Mouse (Mus musculus): ENCODE results near the gene Rcan2.
"Not testable (repeated sequence)": the region's sequence is repeated elsewhere in the genome, so short reads cannot be mapped to it uniquely, and the experiment has no call there.

The Rcan2 gene

DNA sequence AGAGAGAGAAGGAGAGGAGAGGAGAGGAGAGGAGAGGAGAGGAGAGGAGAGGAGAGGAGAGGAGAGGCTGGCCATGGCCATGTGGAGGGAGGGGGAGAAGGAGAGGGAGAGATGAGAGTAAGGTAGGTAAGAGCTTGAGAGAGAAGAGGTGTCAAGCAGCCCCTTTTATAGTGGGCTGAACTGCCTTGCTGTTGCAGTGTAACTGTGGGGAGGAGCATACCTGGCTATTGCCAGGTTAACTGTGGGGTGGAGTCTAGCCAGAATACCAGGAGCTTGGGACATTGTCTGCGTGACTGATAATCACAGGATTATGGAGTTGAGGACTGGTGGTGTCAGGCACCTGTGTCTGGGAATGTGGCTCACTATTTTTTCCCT lies 24.2 kb downstream of the Rcan2 start:
- not testable (repeated sequence) for DNase-seq (ENCODE audit: low spot score)

DNA sequence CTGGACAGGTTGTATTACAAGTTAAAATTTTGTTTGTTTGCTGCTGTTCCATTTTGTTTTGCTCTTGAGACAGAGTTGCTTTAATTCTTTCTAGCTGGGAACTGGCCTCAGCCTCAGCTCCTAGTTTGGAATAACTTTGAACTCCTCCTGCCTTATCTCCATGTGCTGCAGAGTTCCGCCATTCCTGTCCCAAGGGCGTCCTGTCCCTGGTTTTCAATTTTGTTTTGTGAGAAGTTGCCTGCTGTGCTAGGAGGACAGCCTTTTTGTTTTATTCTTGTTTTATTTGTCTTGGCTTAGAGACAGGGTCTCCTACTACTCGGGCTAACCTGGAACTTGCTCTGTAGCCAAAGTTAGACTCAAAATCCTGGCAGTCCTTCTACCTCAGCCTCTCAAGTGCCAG lies 26.1 kb downstream of the Rcan2 start:
- no peak for DNase-seq (ENCODE audit: low spot score)

DNA sequence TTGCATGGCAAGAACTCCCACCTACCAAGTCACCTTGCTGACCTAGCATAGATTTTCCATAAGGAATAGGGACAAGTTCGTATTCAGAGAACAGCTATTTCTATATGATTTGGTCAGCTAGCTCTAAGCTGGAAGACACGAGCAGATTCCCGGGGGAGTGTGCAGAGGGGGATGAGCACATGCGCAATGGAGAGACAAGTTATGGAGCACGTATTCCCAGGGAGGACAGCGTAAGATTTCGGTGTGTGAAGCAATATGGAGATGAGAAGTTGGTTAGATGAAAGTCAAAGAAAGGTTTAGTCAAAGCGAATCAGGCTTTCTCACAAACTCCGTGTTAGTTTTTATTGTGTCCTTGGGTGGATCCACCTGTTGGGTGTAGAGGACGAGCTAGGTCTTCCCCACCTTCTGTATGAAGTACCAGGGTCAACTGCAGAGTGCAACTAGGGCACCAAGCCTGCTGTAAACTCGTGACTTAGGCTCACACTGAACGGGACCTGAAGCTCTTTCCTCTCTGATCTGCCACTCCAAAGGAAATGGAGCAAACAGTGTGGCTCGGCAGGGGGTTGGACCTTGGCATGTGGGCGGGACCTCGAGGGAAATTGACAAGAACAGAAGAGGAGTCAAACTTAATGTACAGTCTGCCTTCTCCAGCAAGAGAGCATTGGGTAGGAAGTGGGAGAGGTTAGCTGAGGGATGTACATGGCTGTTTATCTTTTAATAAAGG lies 31.4 kb downstream of the Rcan2 start:
- DNase-seq (ENCODE audit: low spot score), result no peak

DNA sequence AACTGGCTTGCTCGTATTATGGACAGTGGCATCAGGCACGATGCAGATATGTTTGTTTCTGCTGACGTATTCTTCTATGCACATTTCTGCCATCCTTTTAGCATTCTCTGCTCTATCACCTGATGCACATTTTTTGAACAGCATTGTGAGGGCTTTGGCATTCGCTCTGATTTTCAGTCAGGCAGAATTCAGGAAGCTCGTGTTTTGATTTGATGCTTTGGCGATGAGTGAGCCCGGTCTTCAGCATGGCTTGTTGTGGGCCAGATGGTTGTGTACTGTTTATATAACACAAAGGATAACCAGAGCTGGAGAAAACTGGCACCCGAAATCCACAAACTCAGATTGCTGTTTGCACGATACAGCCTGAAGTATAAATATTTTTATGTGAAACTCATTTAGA lies 39.1 kb downstream of the Rcan2 start:
- DNase-seq (ENCODE audit: low spot score), result peak; percentile 40

DNA sequence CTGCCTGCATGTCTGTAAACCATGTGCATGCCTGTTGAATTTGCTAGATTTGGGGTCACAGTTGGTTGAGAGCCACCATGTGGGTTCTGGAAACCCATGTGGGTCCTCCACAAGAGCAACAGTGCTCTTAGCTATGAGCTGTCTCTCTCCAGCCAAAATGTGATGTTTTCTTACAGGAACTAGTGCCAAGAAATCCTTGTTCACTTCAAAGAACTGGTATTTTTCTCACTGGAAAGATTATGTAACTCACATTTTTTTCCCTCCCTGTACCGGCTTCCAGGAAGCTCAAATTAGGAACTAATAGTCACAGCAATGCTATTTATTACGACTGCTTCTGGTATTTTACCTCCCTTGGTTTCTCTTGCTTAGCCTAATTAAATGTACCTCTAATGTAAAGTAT lies 45.6 kb downstream of the Rcan2 start:
- no peak for DNase-seq (ENCODE audit: low spot score)

DNA sequence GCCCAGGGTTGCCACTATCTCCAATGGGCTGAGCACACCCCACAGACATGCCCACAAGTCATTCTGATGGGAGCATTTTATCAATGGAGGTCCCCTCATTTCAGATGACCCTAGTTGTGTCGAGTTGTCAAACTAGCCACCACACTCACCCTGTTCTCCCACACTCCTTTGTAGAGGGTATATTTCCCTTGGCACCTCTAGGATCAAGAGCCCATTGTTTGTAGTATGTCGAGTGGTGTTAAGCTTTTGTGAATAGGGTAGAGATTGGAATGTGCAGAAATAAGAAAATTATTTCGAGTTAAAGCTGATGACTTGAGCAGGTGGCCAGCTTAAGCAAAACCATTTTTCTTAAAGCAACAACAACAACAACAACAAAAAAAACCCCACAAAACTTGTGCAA lies 47.8 kb downstream of the Rcan2 start:
- no peak for DNase-seq (ENCODE audit: low spot score)

DNA sequence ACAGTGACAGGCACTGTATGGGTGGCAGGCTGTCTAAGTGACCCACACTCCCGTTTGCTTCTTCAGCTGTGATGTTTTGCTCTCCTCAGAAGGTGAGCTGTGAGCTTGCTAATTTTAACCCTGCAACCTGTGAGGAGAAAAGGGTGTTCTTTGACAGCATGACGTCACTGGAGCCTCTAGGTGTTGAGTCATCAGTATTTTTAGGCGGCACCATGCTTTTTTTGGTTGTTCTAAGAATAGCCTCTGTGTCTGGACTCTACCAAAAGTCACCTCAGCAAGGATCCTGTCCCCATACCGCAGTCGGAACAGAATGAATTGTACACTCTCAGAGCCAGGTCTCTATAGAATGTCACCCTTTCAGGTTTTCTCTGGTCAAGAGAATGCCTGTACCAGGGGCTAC lies 54.0 kb downstream of the Rcan2 start:
- no peak for DNase-seq (ENCODE audit: low spot score)

DNA sequence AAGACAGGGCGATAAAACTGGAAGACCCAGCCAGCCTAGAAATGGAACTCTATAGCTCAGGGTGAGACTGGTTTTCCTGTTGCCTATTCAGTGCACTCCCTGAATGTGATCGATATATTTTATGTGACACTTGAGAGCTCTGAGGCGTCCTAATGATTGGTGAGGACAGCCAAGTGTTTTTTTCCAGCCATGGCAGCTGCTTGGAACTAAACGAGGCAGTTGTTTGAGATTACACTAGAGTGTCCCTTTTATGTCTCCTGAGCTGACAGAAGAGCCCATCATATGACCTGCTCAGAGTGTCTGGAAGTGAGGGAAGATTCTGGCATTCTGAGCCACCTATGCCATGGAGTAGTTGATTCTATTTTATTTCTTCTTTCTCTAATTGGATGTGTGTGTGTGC lies 54.9 kb downstream of the Rcan2 start:
- DNase-seq (ENCODE audit: low spot score), result no peak

DNA sequence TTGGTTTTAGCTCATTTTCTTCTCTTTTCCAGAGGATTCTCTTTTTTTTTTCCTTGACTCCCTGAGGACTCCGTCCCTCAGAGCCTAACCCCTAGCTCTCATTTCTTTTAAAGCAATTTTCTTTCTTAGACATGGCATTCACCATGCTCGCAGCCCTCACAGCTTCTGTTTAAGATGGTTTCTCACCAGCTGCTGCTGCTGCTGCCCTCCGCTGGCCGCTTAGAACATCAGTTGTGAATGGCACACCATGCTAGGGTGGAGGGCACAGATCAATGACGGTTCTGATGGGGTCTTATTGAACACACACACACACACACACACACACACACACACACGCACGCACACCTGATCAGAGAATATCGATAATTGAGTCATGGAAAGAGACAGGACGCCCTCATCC lies 67.7 kb downstream of the Rcan2 start:
- DNase-seq (ENCODE audit: low spot score), result no peak

DNA sequence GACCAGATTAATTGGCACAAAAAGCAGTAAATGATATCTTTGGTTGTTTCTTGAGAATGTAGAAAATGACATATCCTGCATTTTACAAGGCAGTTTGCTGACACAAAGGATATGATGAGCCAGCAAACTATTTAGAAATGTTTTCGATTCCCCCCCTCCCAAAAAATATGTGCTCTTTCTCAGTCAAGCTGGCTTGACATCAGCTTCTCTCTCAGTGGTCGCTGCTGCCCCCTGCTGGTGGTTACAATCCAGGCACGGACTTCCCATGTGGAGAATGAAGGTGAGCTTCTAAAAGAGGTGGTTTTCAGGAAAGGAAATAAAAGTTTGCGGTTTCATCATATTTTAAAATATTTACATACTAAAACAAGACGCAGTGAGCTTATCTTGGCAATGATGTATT lies 68.5 kb downstream of the Rcan2 start:
- DNase-seq (ENCODE audit: low spot score), result peak; percentile 72

DNA sequence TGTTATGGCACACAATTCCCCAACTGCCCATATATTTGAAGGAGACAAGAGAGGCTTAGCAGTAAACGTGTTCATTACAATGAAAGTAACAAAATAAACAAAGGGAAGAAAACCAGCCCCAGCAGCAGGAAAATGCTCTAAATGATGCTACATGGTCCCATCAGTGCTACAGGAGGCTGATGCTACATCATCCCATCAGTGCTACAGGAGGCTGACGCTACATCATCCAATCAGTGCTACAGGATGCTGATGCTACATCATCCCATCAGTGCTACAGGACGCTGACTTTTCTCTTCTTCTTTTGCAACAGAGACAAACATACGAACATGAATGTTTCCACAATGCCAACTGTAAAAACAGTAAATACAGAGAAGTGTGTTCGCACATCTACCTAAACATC lies 73.3 kb downstream of the Rcan2 start:
- DNase-seq (ENCODE audit: low spot score), result no peak

DNA sequence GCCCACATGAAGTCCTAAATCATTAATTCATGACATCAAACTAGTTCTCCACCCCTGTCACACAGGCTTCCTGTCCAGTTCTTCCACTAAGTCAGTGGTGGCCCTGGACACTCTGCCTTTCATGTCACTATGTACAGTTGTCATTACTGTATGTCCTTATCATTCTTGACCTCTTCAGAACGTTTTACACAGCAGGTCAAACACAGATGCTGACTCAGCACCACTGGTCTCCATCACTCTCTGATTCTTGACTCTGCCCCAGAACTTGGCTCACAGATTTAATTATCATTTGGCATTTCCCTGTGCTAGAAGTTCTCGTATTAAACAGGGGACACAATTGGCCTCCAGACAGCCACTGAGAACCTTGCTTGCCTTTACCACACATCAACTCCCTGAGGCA lies 76.3 kb downstream of the Rcan2 start:
- no peak for DNase-seq (ENCODE audit: low spot score)

DNA sequence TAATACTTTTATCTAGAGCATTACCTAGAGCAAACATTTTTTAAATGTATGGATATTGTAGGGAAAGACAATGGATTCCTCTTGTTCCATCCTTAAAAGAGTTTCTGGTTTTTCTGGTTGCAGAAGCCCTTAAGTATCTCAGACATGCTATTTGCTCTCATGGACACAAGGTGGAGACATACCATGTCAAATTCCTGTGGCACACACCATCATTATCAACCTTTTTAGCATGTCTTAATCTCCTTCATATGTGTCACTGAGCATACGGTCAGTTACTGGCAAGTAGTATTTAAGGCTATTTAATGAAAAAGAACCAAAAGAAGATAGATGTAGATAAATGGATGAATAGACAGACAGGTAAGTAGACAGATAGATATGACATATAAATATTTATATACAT lies 81.9 kb downstream of the Rcan2 start:
- peak; percentile 43 for DNase-seq (ENCODE audit: low spot score)

DNA sequence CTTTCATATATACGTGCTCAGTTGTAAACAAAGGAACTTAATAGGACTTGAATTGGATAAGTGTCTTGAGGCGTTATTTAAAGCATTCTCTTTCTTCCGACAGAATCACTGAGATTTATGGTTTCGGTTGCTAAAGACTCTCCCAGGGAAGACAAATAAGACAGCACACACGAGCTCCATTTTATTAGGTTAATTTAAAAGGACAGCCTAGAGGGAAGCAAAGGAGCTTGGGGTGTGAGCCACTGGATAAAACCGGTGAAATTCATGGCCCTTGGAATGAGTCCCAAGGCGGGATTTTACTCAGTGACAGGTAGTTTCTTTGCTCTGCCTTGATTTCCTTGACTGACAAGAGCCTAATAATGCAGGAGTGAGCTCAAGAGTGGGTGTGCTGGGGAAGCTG lies 85.1 kb downstream of the Rcan2 start:
- no peak for DNase-seq (ENCODE audit: low spot score)

DNA sequence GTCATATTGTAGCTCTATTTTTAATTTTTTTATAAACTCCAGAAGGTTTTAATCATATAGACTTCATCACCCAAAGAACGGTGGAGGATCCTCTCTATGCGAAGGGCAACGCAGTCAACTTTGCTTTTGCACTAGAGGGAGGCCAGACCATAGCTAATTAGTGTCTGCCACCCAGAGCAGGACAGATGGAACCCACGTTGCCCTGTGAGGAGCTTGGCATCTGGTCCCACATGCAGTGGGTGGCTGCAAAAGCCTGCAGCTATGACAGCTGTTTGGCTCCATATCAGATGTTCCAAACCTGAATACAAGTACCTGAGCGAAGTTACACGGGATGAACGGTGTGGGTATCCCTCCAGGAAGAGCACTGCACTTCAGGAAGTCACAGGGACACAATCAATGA lies 86.8 kb downstream of the Rcan2 start:
- DNase-seq (ENCODE audit: low spot score), result no peak

DNA sequence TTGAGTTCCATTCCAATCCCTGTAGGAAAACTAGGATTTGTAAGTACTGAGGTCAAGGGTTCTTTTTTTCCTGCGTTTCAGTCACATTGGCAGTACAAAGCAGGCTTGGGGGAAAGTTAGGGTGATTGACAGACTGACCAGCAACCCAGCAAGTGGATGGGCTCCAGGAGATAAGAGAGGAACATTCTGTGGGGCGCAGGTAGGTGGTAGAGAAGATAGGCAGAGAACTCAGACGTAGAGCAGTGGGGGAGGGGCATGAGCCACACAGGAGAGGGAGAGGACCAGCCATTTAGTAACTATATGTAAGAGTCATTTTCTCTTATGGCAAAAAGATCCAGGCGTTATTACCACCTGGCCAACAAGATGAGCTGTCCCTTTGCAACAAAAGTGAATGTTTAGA lies 96.2 kb downstream of the Rcan2 start:
- no peak for DNase-seq (ENCODE audit: low spot score)

DNA sequence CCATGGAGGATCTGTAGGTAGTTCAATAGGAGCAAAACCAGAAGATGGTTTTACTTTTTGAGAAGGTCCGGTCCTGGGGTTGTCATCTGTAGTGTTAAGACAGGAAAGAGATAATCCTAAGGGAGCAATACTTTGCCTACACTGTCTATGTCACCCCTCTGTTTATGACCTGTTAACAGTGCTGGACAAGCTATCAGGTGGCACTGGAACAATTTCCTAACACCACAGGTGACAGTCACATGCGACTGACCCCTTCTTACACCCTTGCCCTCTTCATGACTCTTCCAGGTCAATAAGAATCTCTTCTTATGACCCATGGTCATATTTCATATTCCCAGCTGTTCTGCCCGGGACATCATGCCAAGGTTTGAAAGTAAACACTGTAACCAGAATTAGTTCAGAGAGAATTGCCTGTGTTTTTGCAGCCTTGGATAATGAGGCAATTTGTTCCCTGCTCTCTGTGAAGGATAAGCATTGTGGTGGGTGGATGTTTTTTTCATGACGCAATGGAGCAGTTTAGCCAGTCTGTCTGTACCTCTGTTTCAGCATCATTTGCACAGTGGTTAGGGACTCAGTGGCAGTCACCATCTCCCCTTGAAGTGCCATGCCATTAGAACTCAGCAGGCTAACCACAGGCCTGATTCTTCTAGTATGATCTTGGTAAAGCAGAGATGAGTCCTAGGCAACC lies 98.4 kb downstream of the Rcan2 start:
- DNase-seq (ENCODE audit: low spot score), result no peak

DNA sequence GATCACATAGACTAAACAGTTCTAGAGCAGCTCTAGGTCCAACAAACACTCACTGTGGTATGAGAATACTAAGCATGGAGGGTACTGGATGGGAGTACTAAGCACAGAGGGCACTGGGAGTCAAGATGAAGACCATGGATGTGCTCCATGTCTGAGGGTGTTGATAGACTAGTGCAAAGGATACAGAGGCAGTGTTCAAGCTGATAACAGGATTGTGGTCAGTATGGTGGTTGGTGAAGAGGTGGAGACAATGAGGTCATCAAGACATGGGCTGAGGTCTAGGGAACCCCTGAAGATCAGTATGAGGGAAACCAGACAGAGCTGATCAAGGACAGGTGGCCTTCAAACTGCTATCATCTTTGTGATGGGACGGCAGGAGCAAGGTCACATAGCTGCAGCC lies 99.0 kb downstream of the Rcan2 start:
- DNase-seq (ENCODE audit: low spot score), result no peak

DNA sequence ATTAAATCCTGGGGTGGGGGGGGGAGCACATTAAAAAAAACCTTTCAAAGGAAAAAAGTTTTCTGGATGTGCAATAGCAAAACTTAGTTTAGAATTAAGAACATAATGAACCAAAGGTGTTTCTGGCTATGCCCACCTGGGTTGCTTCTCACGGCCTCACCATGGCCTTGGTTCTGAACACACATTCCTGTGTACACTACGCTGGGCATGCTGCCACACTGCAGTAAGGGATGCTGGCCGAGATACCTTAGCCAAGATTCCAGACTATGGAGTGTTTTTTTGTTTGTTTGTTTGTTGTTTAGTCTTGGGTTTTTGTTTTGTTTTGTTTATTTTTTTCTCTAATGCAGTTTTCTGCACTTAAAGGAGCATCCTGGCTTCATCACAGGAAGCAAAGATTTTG lies 100.3 kb downstream of the Rcan2 start:
- DNase-seq (ENCODE audit: low spot score), result no peak

DNA sequence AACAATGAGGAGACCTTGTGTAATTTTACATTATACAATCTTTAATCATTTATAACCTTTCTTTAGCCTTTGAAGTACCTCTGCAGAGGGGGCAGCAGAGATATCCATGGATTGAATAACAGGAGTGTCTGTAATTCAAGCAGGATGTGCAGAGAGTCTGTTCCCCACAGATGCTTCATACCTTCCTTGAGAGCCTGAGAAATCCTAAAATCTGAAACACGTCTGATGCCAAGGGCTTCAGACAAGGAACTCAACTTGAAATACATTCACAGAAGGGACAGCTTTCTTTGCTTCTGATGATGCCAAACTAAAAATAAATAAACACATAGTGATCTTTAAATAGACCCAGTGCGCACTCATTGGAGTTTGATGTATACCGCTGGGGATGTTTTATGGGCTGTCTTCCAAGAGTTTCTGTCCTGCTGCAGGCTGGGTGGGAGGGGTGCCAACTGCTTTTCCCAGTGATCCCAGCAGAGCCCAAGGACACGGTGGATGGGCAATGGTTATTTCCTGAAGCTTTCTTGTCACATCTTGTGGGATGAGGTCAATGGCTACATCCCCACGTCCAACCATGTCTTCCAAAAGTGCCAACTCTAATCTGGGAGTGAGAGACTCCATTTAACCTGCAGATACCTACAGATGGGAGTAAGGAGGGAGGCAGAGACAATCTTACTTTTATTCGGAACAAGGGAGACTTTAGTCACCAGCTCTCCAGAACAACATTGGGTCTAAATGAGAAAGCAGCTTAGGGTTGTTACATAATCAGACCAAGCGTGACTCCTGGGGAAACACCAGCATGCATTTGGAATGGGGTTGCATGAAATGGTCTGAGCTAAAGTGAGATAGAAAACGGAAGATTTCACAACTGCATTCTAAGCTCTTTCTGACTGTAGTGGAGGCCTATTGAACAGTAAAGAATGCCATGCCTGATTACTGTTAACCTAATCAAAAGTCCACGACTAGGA lies 102.9 kb downstream of the Rcan2 start:
- no peak for DNase-seq (ENCODE audit: low spot score)

DNA sequence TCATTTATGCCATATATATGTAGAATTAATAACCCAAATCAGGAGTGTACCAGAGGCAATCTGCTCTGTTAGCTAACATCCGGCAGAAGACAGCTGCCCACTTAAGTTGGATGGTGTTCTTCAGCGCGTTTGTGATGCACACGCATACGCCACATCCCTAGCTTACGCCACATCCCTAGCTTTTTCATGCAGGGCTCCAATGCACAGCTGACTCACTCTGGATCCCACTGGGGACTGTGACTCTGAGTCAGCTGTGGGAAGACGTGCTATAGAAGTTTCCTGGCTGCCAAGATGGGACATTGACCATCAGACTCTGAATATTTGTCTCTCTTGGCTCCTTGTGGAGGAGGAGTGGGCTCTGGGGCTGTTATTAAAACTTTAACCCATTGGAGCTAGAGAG lies 103.7 kb downstream of the Rcan2 start:
- DNase-seq (ENCODE audit: low spot score), result no peak

DNA sequence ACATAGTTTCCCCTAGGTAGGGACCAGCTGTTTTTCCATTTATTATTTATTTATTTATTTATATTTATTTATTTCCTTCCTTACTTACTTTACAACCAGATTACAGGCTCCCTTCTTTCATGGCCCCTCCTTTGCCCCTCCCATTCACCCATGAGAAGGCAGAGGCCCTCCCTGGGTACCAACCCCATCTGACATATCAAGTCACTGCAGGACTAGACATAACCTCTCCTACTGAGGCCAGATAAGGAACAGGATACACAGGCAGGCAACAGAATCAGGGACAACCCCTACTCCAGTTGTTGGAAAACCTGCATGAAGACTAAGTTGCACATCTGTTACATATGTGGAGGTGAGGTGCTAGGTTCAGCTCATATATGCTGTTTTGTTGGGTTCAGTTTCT lies 105.6 kb downstream of the Rcan2 start:
- no peak for DNase-seq (ENCODE audit: low spot score)

DNA sequence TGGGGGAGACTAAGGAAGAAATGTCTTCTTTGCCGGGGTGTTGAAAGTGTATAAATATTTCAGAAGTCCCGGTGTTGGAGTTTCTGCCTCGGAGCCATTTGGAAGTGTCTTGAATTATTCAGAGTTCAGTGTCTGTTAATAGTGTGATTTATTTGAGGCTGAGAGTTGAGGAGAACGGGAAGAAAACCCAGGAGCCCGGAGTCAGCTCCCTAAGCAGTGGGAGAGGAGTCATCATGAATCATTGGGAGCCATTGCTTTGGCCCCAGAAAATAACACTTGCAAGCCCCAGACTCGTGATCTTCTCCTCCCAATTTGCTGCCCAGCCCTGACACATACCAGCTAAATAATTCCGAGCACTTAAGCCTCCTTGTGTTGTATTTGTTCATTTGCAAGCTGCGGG lies 115.0 kb downstream of the Rcan2 start:
- DNase-seq (ENCODE audit: low spot score), result no peak

Data from layer of hippocampus, adult 11-12 months (tissue).